Mouse (Mus musculus): ENCODE measurements around the gene Samd11.

- TF ChIP-seq E2F4 (IDR thresholded peaks at IDR 0.05; ENCODE audit: insufficient read depth) (no peak), MYOD1 (IDR thresholded peaks at IDR 0.05; ENCODE audit: control insufficient read depth in 1 of 3, insufficient read length in 2 of 3, low read depth in 2 of 3) (peak in 1 of 3 experiments; percentile 38)
Observed at GRCm38 (mm10) chr4:156228393-156229024, 26.9 kb downstream of the Samd11 start.

Measured in myocyte (in vitro differentiated cells).